Mouse (Mus musculus): ENCODE data around the gene Ppard.

Ppard gene

DNA sequence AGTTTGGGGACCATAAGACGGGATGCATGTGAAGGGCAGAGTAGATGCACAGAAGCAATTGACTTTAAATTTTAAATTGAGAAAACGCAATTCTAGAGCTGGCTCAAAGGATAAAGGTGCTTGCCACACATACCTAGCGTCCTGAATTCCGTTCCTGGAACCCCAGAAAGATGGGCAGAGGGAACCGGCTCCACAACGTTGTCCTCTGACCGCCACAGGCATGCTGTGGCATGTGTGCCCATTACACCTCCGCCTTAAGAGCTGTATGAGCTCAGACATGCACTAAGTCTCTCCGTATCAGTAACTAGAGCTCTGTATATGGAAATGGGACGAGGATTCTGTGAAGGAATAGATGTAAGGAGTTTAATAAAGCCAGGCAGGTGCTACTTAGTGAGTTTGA is 7.9 kb upstream of the Ppard start:
- no peak for DNase-seq

DNA sequence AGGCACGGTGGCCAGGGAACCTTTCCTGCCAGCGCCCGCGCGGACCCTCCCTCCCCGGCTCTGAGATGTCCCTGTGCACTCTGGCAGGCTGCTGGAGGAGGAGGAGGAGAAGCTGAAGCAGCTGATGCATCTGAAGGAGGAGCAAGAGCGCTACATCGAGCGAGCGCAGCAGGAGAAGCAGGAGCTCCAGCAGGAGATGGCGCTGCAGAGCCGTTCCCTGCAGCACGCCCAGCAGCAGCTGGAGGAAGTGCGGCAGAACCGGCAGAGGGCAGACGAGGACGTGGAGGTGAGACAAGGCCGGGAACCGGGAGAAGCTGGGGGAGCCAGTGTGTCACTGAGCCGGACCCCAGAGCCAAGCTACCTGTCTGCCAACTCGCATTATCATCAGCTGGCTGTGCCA is 6.5 kb upstream of the Ppard start:
- DNase-seq = peak; percentile 88 to 89

DNA sequence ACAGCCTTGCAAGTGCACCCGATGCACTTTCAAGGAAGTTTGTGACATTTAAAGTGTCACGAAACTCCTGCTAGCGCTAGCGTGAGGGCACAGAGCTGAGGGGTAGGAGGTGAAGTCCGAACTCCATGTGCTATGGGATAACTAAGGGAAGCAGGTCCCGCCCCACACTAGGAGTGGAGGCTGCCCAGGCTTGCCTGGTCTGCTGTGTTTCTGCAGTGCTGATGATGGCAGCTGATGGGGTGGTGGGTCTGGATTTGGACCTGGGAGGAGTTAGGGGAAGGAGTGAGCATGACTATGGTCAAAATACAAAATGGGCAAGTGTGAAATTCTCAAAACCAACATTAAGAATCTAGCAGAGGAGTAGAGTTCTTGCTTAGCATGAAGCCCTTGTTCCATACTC is 2.0 kb upstream of the Ppard start:
- DNase-seq = no peak

DNA sequence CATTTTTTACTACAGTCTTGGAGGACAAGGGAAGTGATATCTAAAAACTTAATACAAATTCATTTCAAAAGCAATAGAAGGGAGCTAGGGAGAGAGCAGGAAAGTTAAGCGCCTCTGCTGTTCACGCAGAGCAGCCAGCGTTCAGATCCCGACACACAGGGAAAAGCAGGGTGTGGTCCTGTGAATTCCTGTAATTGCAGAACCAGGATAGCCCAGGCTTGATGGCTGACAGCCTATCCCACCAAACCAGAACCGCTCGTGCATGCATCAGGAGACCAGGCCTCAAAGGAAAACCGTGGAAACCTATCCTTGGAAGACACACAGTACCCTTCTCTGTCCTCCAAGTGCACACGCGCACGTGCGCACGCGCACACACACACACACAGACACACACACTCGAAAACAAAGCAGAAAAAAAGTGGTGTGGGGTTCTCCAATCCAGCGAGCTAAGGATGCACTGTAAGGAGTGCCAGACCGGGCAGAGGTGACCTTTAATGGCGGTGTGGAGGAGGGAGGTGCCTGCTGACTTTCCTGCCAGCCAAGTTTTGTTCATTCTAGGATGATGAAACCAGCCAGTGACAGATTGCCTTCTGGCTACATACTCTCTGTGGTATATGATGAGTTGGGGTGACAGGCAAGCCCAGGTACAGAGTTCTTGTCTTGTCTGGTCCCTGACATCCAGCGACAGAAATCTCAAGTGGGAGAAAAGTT is 1.3 kb upstream of the Ppard start:
- no peak for DNase-seq

DNA sequence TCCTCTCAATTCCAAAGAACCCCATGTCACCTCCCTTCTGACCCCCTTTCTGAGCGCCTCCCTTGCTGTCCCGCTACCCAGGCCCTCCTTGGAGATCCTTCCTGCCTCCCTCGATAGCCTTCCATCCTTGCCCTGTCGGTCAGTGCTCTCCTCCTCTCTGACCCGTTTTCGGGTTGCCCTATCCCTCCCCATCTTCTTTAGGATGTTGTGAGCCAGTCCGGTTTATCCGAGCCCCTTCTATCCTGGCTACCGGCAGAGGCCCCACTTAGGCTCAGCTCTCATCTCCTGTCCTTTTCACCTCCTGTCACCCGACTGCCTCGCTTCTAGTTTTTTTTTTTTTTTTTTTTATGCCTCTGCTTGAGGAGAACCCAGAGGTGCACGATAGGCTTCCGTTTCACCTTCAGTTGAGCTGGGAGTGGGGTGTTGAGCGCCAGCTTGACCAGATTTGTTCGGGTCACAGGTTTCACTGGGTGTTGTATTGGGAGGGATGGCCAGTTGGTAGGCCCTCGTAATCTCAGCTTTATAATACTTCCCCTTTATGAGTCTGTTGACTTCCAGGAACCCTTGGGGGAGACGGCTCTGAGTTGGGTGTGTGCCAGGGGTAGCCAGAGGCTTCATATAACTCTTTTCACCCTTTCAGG is 711 bp downstream of the Ppard start:
- DNase-seq = no peak

DNA sequence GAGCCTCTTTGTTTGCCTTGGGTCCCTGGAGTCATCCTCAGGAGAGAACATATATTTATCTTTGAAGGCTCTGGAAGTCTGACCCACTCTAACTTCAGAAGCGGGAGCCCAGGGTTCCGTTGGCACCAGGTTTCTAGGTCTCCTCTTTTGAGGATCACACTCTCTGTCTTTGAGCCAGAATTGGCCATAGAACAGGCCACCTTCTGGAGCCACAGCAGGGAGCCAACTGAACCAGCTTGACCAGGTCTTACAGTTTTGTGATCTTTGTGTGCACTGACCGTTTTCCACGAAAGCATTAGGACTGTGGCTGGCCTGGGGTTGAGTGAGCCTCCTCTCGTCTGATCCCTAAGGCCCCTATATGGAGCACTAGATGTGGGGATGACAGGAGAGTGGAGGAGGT is 2.1 kb downstream of the Ppard start:
- DNase-seq = no peak

DNA sequence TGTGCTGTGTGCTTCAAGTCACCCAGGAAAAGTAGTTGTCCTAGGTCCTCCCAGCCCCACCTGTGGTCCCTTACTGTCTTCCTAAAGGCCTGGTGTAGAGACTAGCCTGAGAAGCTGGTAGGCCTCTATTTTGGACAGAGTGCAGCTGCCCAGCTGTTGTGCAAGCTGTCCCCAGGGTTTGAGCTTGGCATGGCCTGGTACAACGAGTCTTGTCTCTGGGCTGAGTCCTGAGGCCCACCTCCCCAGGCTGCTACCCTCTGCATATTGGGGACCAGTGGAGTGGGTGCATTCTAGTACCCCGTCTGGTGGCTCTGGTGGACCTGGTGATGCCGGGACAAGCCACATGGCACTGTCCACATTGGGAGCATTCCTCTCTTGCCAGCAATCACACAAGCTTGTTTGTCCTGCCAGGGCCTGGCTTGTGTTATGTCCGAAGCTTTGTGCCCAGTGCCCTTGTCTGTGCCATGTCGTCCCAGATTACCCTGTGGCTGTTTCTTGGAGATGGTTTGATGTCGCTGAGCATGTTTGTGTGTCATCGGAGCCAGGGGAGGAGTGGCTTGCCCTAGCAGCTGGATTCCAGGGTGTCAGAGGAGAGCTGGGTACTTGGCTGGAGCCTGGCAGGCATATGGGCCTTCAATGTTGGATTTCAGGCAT is 3.6 kb downstream of the Ppard start:
- DNase-seq = no peak

DNA sequence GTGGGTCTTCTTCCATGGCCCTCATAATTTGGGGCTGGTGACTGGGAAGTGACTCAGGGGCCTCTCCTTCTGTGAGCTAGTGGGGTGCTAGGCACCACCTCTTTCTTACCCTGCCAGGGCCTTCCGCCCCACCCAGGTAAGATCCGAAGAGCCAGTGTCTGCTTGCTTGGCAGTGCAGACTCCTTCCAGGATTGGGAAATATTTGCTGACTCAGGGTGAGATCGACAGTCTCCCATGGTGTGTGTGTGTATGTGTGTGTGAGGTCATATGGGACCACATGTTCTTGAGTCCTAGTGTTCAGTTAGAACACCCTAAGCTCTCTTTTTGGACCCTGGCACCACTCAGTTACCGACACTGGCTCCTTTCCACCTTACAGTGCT is 4.1 kb downstream of the Ppard start:
- no peak for DNase-seq

DNA sequence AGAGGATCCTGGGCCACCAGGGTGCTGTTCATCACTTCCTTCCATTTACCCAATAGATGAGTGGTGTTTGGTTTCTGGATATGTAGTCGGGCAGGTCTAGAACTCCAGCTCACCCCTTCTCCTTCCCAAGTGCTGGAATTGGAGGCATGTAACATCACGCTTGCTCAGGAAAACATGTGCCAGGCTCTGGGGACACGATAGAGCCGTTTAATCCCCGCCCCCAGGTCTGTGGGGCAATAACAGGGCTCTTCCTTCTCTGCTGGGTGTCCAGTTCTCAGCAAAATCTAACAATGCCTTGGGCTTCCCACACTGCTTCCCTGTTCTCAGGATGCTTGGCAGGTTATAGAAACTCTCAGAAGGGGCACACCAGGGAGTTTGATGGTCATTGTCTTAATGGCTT is 4.9 kb downstream of the Ppard start:
- DNase-seq = no peak

DNA sequence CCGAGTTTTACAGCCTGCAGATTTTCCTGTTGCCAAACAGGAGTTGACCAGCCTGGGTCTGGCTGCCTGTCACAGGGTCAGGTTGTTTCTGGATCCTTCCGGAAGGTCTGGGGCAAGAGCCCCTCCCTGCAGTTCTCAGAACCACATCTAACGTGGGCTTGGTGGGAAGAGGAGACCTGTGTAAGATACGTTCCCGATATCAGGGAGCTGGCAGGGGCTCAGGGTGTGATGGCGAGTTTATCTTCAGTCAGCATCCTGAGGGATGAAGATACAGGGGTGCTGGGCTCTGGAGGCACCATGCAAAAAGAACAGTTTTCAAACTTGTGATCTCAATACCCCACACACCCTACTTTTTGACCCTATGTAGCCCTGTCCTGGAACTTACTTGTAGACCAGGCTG is 5.4 kb downstream of the Ppard start:
- no peak for DNase-seq

DNA sequence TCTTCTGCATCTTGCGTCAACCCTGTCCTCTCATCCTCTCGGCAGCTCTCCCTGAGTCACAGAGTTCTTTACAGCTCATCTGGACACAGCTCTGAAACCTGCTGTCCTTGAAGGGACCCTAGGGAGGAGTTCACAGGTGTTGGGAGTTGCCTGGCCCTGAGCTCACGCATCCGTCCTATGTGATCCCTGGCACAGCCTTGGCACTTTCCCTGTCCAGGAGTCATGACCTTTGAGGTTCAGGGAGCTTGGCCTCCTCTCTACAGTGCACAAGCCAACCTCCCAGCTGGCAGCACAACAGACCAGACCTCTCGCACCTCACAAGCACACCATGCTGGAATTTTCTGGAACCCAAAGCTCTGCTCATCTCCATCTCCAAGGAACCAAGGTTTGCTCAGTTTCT is 8.3 kb downstream of the Ppard start:
- DNase-seq = no peak

DNA sequence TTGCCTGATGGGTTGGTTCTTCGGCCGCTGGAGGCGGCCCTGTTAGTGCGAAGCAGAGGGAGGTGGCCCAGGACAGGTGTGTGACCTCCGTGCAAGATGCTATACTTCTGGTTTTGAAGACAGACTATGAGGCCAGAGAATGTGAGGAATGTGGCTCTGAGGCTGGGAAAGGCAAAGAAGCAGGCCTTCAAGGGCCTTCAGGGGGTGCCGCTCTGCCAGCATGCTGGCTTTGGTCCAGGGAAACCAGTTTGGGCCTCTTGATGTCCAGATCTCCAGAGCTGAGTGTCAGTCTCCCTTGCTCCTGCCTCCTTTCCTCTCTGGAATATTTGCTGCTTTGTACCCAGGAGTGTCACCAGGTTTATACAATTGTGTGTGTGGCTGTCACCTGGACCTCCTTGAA is 9.8 kb downstream of the Ppard start:
- DNase-seq = no peak

DNA sequence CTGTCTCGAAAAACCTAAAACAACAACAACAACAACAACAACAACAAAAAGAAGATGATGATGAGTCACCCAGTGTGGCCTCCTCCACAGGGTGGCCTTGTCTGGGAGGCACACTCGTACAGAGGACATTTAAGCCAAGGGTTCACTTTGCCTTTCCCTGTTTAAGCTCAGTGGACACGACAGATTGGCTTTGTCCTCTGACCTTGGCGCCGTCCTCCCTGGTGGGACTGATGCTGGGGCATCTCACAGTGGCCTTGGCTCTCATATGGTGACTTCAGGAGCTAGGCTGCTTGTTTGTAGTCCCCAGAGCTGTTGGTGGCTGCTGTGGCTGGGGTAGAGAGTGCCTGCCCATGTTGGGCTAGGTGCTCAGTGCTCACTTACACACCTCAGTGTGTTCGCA is 11.7 kb downstream of the Ppard start:
- DNase-seq = no peak

DNA sequence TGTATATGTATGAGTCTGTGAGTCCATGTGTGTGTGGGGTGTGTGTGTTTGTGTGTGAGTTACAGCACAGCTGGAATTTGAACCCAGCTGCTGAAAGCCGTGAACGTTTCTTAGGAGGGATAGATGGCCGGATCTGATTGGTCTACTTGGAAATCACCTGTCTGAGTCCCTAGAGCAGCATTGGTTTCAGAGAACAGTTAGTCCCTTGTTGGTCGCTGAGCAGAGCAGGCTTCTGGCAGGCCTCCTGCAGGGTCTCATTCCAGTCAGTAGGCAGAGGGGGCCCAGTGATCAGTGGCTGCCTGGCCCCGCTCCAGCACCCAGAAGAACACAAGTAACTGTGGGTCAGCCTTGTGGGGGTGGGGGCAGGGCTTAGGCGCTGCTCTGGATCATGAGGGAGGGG is 12.2 kb downstream of the Ppard start:
- DNase-seq = no peak

DNA sequence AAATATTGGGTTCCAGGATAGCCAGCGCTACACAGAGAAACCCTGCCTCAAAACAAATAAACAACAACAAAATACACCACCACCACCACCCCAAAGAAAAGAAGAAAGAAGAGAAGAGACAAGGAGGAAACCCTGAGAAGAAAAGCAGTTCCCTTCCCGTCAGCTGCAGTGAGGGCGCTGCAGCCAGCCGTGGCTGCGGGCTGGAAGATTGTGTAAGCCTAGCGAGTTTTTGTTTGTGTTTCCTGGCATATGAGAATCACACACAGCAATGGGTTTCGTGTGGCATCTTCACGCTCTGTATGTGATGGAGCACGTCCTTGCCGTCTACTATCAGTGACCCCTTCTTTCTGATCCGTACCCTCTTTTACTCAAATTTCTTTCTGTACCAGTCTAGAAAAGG is 14.1 kb downstream of the Ppard start:
- no peak for DNase-seq

DNA sequence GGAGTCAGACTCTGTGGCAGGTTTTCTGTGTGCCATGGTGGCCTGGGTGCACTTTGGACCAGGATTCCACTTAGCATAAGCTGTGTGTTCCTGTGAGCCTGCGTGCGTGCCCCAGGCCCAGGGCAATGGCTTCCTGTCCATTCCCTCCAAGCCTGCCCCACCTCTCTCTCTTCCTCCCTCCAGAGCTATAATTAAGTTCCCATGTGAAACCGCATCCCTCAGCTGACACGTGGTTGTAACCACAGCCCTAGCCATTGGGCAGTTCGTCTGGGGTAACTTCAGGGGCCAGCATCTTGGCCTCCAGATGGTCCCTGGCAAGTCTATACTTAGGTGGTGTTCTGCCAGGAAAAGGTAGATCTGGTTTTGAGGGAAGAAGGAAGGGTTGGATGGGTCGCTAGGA is 15.1 kb downstream of the Ppard start:
- DNase-seq = no peak

DNA sequence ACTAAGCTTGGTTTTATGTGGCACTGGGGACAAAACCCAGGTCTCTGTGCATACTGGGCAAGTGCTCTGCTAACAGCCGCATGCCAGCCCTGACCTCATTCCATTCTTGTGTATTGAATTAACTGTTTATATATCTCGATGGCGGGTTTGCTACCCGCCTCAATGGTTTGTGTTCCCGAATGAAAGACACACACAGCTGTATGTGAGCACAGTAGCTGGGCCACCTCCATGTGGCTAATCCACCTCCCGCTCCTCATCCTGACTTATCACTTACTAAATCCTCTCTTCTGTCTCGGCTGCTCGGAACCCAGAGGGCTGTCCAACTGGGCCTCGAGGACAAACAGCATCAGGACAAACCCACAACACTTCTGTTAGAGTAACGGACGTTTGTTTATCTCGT is 16.6 kb downstream of the Ppard start:
- DNase-seq = no peak

DNA sequence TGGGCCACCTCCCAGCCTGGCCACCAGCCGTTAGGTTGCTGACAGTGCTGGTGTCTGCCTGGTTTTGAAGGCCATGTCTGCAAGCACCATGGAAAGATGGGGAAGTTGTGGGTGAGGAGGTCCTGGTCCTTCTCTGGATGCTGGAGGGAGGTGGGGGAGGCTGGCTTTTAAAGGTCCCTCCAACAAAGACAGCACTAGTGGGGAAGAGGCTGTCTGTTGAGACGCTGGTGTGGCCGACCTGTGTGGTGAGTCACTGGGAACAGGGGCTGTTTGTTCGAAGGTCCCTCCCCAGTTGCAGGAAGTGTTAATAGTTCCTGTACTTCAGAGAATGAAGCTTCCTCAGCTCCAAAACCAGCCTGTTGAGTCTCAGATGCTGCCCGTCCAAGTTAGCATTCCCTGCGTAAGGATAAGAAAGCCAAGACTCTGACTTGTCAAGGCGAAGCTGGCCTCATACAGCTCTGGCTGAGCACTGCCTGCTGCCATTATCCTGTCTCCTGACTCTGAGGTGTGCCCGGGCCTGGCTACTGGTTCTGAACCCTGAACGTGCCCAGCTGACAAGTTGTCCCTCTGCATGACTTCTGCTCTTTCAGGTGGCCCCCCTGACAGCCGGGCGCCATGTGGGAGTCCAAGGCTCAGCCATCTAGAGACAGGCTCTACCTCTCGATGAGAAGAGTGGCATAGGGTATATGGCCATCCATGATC is 19.2 kb downstream of the Ppard start:
- no peak for DNase-seq

DNA sequence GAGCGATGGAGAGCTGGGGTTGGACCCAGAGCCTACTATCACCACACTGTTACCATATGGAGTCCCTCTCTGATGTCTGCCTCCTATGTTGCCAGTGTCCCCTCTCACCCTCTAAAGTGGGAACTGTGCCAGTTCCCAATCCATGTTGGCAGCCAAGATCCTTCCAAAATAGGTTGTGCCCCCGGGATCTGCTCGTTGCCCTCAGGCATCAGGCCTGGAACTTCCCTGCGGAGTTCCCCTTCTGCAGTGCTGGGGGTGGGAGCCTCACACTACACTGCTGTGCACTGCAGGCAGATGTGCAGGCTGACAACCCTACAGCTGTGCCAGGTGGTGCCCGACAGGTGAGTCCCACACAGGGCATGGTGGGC is 19.8 kb downstream of the Ppard start:
- DNase-seq = no peak

DNA sequence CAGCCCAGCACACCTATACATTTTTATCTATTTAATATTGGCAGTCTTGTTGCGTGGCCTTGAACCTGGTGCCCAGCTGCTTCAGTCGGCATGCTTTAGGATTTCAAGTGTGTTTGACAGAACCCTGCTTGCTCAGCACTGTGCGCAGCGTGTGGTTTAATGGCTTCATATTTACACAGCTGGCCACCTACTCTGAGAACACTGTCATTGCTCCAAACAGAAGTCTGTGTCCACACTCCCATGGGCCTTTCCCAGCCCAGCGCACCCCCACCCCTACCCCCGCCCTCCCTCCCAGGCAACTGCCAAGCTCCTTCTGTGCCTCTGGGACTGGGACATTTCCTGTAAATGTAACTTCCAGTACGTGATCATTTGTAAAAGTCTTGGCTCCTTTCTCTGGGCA is 20.7 kb downstream of the Ppard start:
- DNase-seq = no peak

DNA sequence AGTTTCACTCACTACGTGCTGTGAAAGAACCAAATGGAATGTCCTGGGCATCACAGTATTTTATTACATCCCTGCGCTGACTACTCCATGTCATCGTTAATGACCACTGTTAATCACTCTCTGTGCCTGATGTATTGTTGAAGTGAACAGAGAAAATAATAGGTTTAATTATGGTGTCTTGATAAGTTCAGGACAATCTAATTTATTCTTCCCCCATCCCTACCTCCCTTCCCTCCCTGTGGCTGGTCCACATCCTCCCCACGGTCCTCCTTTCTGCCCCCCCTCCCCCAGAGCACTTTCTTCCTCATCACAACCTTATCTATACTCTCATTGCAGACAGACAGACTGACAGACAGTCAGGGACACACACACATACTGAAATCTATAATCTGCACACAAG is 22.3 kb downstream of the Ppard start:
- no peak for DNase-seq

DNA sequence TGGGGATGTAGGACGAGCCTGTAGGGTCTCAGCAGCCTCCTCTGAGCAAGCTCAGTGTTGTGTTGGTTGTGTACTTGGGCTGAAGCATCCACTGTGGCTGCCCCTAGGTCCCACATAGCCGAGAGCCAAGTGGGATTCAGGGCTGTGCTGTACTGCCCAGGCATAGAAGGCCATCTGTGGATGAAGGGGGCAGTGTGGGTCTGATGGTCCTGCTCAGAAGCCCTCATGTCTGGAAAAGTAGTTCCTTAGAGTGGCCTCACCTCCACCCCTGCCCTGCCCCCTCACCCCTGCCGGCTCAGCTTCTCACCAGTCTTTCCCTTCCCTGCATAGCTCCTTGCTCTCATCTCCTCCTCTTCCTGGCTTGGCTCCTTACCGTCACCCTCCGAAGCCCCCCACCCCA is 23.2 kb downstream of the Ppard start:
- no peak for DNase-seq

DNA sequence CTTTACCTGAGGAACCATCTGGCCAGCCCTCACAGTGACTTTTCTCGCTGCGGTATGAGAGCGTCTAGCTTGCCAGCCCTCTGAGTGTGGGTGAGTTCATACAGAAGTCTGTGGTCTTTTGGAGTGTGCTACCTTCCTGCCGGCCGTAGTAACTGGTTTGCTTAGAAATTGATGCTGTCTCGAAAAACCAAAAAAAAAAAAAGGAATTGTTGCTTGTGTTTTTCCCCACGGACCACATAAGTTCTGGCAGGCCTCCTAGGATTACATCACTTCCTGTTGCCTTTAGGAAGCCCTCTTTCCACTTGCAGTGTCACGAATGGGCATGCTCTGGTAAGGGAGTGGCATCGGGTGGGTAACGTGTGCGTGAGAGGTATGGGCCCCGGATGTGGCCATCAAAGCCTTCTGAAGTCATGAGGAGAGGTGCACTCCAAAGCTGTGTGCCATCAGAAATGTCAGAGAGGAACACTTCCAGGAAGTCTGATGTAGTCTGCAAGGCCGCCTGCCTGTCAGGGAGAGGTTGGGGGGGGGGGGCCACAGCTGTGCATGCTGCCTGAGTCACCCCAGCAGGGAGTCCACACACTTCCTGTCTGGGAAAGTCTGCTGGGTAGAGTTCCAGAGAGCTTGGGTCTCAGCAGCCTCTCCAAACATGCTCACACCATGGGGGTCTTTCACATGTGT is 24.3 kb downstream of the Ppard start:
- peak; percentile 48 to 77 for DNase-seq
